Mouse (Mus musculus): ENCODE results near the gene Gimap5. TPM values are rescaled to one million over a fixed set of nuclear protein-coding genes. Genes with fewer than 3 reads are reported as not detected.

Gimap5 gene
- 8.3 and 9.8 TPM in 2 replicates for polyA plus RNA-seq (2015; fragmentation: Nextera tagmentation; extraction: Ambion mirVana)

DNA sequence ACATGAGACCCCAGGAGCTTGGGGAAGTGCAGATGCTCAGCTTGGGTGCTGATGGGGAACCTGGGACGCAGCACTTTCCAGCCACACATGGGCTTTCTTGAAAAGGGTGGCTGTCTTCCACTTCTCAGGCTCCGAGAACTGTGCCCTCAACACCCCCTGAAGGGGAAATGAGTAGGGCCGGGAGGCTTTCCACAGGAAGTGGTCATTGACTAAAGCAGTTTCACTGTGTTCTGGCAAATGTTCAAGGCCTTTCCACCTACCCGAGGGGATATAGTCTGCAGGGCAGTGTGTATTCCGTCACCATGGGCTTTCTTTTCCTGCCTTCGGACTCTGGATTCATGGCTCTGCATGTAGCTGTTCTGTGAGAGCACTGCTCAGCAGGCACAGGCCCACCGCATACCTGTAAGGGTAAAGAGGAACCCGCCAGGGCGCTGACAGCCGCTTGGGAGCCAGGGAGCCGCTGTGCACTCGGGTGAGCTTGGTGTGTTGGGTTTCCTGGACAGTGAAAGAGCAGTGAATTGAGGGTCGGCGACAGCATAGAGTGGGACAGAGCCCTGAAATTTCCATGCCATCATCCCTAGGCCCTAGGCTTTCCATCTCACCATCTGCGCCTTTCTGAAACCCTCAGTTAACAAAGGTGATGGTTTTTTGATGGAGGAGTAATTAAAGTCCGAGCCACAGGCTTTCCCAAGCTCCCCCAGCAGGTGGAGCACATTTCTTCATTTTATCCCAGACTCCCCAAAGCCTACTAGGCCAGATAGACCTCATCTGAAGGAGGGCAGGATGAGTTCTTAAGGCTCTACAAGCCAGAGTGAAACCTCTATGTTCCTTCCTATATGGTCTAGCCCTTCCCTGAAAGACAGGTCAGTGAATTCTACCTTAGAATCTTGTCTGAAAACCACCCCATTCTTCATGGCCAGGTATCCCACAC is at the start of gene Gimap5:
Gene Gimap5, plus strand, starts transcription at position 239 of the 931 bp plus-strand sequence.
- WGBS = 32% methylated on average over 16 of the region's 16 CpGs
- peak; percentile 69 for ATAC-seq (replicated peaks; ENCODE audit: extremely low read depth, insufficient read depth, low FRiP score)
- peak within 1 kb of the TSS; percentile 34 for H3K4me3 ChIP-seq (ENCODE audit: low read length)

DNA sequence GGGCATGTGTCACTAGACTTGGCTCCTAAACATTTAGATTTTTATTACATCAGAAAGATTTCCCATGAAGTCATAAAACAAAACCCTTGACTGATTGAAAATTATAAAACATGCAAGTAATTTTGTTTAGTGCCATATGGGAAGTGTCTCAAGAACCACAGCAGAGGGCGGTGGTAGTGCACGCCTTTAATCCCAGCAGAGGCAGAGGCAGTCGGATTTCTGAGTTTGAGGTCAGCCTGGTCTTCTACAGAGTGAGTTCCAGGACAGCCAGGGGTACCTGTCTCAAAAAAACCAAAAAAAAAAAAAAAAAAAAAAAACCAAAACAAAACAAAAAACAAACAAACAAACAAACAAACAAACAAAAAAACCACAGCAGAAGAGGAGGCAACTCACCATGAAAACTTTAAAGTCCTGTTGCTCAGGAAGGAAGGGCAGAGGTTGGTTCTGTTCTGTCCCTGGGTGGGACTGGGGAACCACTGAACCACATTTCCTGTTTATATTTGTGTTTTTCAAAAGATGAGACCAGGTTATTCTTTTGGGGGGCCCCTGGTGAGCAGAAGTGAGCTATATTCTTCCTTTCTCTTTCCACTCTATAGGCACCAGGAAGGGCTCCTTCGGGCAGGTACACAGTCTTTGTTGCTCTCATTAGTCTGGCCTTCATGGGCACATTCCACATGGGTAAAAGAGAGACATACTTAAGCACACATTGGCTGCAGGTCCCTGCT is 49.0 kb upstream of the Gimap5 start:
- no peak overlapping the region for H3K9ac ChIP-seq (ENCODE audit: low read length)
- peak overlapping the region; percentile 49 for H3K27ac ChIP-seq (ENCODE audit: low read length)
- no peaks in the 10 kb centered on the region for H3K27me3 ChIP-seq (ENCODE audit: control insufficient read depth, insufficient read depth, low read length)
- peaks cover under 1% of the 10 kb centered on the region; the same call in 1 of the 2 replicates for H3K36me3 ChIP-seq (ENCODE audit: control insufficient read depth, insufficient read depth)
- no peak overlapping the region for H3K4me3 ChIP-seq (ENCODE audit: low read length)
- no peaks in the 10 kb centered on the region for H3K9me3 ChIP-seq (replicated peaks; ENCODE audit: control insufficient read depth, low read length)
- no peak overlapping the region for H3K4me2 ChIP-seq (ENCODE audit: low read depth, low read length)
- no peaks in the 10 kb centered on the region for H3K4me1 ChIP-seq (ENCODE audit: control insufficient read depth, insufficient read depth, low read length)
- no peak for ATAC-seq (replicated peaks; ENCODE audit: extremely low read depth, insufficient read depth, low FRiP score)
- WGBS = 72% methylated on average over 4 of the region's 4 CpGs

More for the DNA sequence above, at the start of gene Gimap5:
- H3K4me2 ChIP-seq (ENCODE audit: low read depth, low read length) = peak within 1 kb of the TSS; percentile 32
- peaks cover 12% of the 10 kb centered on the region for H3K4me1 ChIP-seq (ENCODE audit: control insufficient read depth, insufficient read depth, low read length)
- H3K27me3 ChIP-seq (ENCODE audit: control insufficient read depth, insufficient read depth, low read length) = peaks cover 23% of the 10 kb centered on the region
- H3K9me3 ChIP-seq (replicated peaks; ENCODE audit: control insufficient read depth, low read length) = no peaks in the 10 kb centered on the region
- peak within 1 kb of the TSS; percentile 81 for H3K27ac ChIP-seq (ENCODE audit: low read length)
- H3K9ac ChIP-seq (ENCODE audit: low read length) = peak within 1 kb of the TSS; percentile 46
- H3K36me3 ChIP-seq (ENCODE audit: control insufficient read depth, insufficient read depth) = no peaks in the 10 kb centered on the region; the same call in 1 of the 2 replicates

DNA sequence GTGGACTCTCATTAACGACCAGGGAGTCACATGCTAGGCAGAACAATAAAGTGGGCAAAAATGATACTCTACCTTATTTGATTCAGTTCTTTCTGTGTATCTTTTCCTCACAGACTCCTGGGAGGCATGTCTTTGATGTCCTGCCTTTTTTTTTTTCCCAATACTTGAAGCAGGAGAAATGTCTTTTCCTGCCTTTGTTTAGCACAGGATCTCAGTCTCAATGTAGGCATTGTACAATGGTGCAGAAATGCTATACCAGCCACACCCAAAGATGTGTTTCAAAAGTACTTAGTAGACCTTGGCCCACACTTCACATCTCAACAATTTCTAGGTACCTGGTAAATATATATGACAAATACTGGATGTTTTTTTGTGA is 48.5 kb upstream of the Gimap5 start:
- H3K4me3 ChIP-seq (ENCODE audit: low read length) = no peak overlapping the region
- H3K27me3 ChIP-seq (ENCODE audit: control insufficient read depth, insufficient read depth, low read length) = no peaks in the 10 kb centered on the region
- no peak for ATAC-seq (replicated peaks; ENCODE audit: extremely low read depth, insufficient read depth, low FRiP score)
- H3K4me1 ChIP-seq (ENCODE audit: control insufficient read depth, insufficient read depth, low read length) = no peaks in the 10 kb centered on the region
- 45% methylated on average over 1 of the region's 1 CpGs for WGBS
- H3K36me3 ChIP-seq (ENCODE audit: control insufficient read depth, insufficient read depth) = peaks cover 4% of the 10 kb centered on the region; the same call in 1 of the 2 replicates
- peak overlapping the region; percentile 49 for H3K27ac ChIP-seq (ENCODE audit: low read length)
- no peaks in the 10 kb centered on the region for H3K9me3 ChIP-seq (replicated peaks; ENCODE audit: control insufficient read depth, low read length)
- no peak overlapping the region for H3K9ac ChIP-seq (ENCODE audit: low read length)
- no peak overlapping the region for H3K4me2 ChIP-seq (ENCODE audit: low read depth, low read length)

DNA sequence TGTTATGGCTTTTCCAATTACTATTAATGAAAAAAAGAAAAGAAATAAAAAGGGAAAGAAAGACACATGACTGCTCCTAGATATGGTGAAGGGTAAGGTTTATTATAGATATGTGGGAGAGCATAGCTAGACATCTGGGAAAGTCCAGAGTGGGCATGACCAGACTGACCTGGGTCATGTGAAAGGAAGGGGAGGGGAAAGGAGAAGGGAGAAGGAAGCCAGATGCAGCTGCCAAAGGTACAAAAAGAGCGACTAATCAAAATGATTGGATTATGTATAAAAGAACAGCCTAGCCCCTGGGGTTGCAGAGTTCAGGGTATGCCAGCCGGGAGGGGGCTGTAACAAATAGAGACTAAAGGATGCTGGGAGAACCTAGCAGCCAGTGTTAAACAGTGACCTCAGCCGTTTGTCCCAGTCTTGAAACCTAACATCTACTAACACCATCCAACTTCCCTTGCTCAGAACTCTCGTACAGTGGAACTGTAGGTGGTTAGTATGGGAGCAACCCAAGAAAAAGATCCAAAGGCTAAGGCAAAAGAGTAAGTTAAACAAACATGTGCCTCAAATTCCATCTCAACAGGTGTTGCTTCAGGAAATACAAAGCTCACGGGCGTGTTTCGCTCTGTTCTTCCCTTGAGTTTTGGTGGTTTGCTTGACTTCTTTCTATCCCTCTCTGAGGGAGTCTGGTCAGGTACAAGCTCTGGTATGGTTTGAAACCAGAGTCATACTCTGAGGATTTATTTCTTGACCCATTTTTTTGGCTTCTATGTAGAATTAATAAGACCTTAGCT is 47.7 kb upstream of the Gimap5 start:
- no peak overlapping the region for H3K4me2 ChIP-seq (ENCODE audit: low read depth, low read length)
- H3K4me3 ChIP-seq (ENCODE audit: low read length) = no peak overlapping the region
- no peak for ATAC-seq (replicated peaks; ENCODE audit: extremely low read depth, insufficient read depth, low FRiP score)
- H3K27ac ChIP-seq (ENCODE audit: low read length) = peak overlapping the region; percentile 61
- H3K9ac ChIP-seq (ENCODE audit: low read length) = no peak overlapping the region
- no peaks in the 10 kb centered on the region for H3K4me1 ChIP-seq (ENCODE audit: control insufficient read depth, insufficient read depth, low read length)
- WGBS = 79% methylated on average over 7 of the region's 7 CpGs
- H3K36me3 ChIP-seq (ENCODE audit: control insufficient read depth, insufficient read depth) = peaks cover 4% of the 10 kb centered on the region; the same call in 1 of the 2 replicates
- H3K27me3 ChIP-seq (ENCODE audit: control insufficient read depth, insufficient read depth, low read length) = no peaks in the 10 kb centered on the region
- no peaks in the 10 kb centered on the region for H3K9me3 ChIP-seq (replicated peaks; ENCODE audit: control insufficient read depth, low read length)

DNA sequence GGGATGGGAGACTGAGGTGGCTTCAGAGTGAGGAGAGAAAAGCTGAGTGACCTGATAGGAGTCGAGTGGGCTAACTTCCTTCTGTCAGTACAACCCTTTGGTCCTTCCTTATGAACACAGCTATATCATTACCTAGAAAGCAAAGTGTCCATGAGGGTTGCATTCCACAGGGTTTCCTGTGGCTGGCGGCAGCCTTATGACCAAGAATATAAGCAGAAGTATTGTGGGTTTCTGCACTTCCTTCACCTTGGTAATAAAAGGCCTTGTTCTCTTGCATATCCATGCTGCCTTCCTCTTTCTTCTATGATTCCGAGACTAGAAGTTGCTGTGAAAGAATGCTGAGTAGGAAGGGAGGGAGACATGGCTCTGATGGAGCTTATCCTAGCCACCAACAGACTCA is 47.1 kb upstream of the Gimap5 start:
- 58% methylated on average over 3 of the region's 3 CpGs for WGBS
- Histone ChIP-seq H3K27ac (ENCODE audit: low read length) (peak overlapping the region; percentile 61), H3K9ac (ENCODE audit: low read length) (no peak overlapping the region), H3K27me3 (ENCODE audit: control insufficient read depth, insufficient read depth, low read length) (no peaks in the 10 kb centered on the region), H3K9me3 (replicated peaks; ENCODE audit: control insufficient read depth, low read length) (no peaks in the 10 kb centered on the region), H3K4me2 (ENCODE audit: low read depth, low read length) (no peak overlapping the region), H3K36me3 (ENCODE audit: control insufficient read depth, insufficient read depth) (peaks cover 4% of the 10 kb centered on the region; the same call in 1 of the 2 replicates), H3K4me3 (ENCODE audit: low read length) (no peak overlapping the region), H3K4me1 (ENCODE audit: control insufficient read depth, insufficient read depth, low read length) (no peaks in the 10 kb centered on the region)
- no peak for ATAC-seq (replicated peaks; ENCODE audit: extremely low read depth, insufficient read depth, low FRiP score)

DNA sequence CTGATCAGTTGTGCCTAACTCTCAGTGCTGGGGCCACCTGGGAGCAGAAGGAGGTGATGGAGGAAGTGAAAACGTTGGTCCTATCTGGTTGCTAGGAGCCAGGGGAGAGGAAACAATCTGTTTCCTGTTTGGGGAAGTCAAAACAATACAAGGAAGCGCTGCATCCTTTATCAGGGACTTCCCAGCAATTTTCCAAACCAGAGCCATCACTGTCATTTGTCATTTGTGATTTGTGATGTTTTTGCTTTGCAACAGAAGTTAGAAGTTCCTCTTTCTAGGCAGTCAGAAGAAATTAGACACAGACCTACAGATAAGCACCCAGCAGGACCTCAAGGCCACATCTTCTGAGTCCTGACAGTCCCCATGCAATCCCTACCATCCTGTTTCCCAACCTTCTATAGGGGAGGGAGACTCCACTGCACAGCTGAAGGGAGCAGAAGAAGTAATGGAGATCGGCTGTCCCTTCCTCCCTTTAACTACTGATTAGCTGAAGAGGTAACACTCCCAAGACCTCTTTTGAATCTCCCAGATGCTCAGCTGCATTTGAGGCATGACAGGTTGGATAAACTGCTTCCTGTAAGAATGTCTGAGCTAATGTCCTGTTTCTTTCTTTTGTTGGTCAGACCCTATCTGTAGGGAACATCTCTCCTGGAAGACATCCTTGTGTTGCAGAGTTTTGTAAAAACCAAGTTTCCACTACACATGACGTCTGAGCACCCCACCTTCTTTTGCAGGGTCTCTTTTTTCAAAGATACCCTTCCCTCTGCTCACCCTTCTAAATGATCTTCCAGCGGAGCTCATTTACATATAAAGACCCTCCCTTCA is 45.5 kb upstream of the Gimap5 start:
- Histone ChIP-seq H3K4me1 (ENCODE audit: control insufficient read depth, insufficient read depth, low read length) (no peaks in the 10 kb centered on the region), H3K4me3 (ENCODE audit: low read length) (no peak overlapping the region), H3K9ac (ENCODE audit: low read length) (no peak overlapping the region), H3K27me3 (ENCODE audit: control insufficient read depth, insufficient read depth, low read length) (no peaks in the 10 kb centered on the region), H3K36me3 (ENCODE audit: control insufficient read depth, insufficient read depth) (peaks cover 4% of the 10 kb centered on the region; the same call in 1 of the 2 replicates), H3K27ac (ENCODE audit: low read length) (peak overlapping the region; percentile 83), H3K4me2 (ENCODE audit: low read depth, low read length) (no peak overlapping the region), H3K9me3 (replicated peaks; ENCODE audit: control insufficient read depth, low read length) (no peaks in the 10 kb centered on the region)
- 39% methylated on average over 5 of the region's 5 CpGs for WGBS
- ATAC-seq (replicated peaks; ENCODE audit: extremely low read depth, insufficient read depth, low FRiP score) = peak; percentile 82

DNA sequence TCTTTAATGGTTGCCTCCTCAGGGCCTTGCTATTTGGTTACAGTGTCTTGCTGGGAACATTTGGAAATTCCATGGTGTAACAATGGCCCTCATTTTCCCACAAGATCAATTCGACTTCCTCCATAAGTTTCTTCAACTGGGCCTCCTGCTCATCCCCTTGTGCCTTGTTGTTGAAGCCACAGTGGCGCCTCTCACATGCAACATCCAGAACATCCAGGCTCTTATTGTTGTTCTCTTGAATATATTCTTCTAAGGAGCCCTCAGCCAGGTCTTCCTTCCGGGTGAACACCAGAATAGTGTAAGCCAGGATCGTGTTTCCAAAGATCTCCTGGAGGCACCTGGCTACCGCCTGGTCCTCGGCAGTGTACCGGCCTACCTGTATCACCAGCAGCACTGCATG is 43.9 kb upstream of the Gimap5 start:
- Histone ChIP-seq H3K9ac (ENCODE audit: low read length) (no peak overlapping the region), H3K4me1 (ENCODE audit: control insufficient read depth, insufficient read depth, low read length) (no peaks in the 10 kb centered on the region), H3K4me2 (ENCODE audit: low read depth, low read length) (no peak overlapping the region), H3K9me3 (replicated peaks; ENCODE audit: control insufficient read depth, low read length) (no peaks in the 10 kb centered on the region), H3K27ac (ENCODE audit: low read length) (peak overlapping the region; percentile 83), H3K4me3 (ENCODE audit: low read length) (no peak overlapping the region), H3K27me3 (ENCODE audit: control insufficient read depth, insufficient read depth, low read length) (no peaks in the 10 kb centered on the region), H3K36me3 (ENCODE audit: control insufficient read depth, insufficient read depth) (peaks cover 4% of the 10 kb centered on the region; the same call in 1 of the 2 replicates)
- 77% methylated on average over 7 of the region's 7 CpGs for whole genome bisulfite sequencing
- ATAC-seq (replicated peaks; ENCODE audit: extremely low read depth, insufficient read depth, low FRiP score) = no peak

DNA sequence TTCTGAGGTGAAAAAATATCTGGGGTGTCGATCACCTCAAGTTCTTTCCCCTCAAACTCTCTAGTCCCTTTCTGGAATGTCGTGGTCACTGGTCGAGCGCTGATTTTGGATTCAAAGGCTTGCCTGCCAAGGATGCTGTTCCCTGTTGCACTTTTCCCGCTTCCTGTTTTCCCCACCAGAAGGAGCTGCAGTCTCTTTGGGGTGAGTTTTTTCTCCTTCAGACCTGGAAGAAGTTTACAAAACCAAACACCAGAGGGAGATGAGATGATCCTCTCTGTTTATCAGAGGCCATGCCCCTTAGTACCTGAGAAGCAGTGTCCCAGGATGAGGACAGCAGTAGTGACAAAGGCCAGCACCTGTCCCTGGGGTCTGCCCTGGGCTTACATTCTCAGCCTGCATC is 43.4 kb upstream of the Gimap5 start:
- Histone ChIP-seq H3K27ac (ENCODE audit: low read length) (peak overlapping the region; percentile 83), H3K27me3 (ENCODE audit: control insufficient read depth, insufficient read depth, low read length) (no peaks in the 10 kb centered on the region), H3K9ac (ENCODE audit: low read length) (no peak overlapping the region), H3K36me3 (ENCODE audit: control insufficient read depth, insufficient read depth) (peaks cover 4% of the 10 kb centered on the region; the same call in 1 of the 2 replicates), H3K4me3 (ENCODE audit: low read length) (no peak overlapping the region), H3K4me1 (ENCODE audit: control insufficient read depth, insufficient read depth, low read length) (no peaks in the 10 kb centered on the region), H3K9me3 (replicated peaks; ENCODE audit: control insufficient read depth, low read length) (no peaks in the 10 kb centered on the region), H3K4me2 (ENCODE audit: low read depth, low read length) (no peak overlapping the region)
- no peak for ATAC-seq (replicated peaks; ENCODE audit: extremely low read depth, insufficient read depth, low FRiP score)
- WGBS = 65% methylated on average over 5 of the region's 5 CpGs
